25 mouse cellular contexts compared by ENCODE assay signal in genomic region chr9:15903948-15904750, GRCm38 (mm10). TPM values are rescaled to one million over a fixed set of nuclear protein-coding genes. Genes with fewer than 3 reads are reported as not detected.
A peak's percentile ranks its signal among the peaks of the same experiment; 100 is the strongest.
DNase-seq lines count a peak whose midpoint lies in the region; ATAC-seq lines count a peak whose summit lies in the region.
"Had no signal": no experiment of that assay in that cellular context is flagged by ENCODE, and none has a peak within 500 bp of the region (broad histone marks: within the 10 kb centered on the region; RNA-seq: fewer than 3 reads in every experiment).

No protein-coding gene starts in this region.

- no peak overlapping the region for H3K4me3 ChIP-seq in forebrain, embryonic 14.5 days (ENCODE audit: low read depth, low read length)
- H3K4me3 ChIP-seq in forebrain, embryonic 10.5 days, result no peak overlapping the region
- no peak overlapping the region for H3K4me3 ChIP-seq in midbrain, embryonic 15.5 days
- H3K4me3 ChIP-seq in liver, embryonic 11.5 days (ENCODE audit: low read depth, low read length), result no peak overlapping the region
- H3K4me3 ChIP-seq: heart, embryonic 10.5 days; megakaryocyte, embryonic 14.5 days; stomach, embryonic 15.5 days had no signal

- no peaks in the 10 kb centered on the region for H3K27me3 ChIP-seq in forebrain, embryonic 14.5 days (replicated peaks; ENCODE audit: control insufficient read depth, insufficient read depth, low read length)
- H3K27me3 ChIP-seq in forebrain, embryonic 10.5 days (ENCODE audit: poor library complexity, severe bottlenecking), result no peaks in the 10 kb centered on the region
- H3K27me3 ChIP-seq in midbrain, embryonic 15.5 days (replicated peaks), result no peaks in the 10 kb centered on the region
- H3K27me3 ChIP-seq in liver, embryonic 11.5 days (replicated peaks; ENCODE audit: control insufficient read depth, insufficient read depth, low read length), result no peaks in the 10 kb centered on the region
- H3K27me3 ChIP-seq: megakaryocyte, embryonic 14.5 days; stomach, embryonic 15.5 days had no signal

- WGBS in forebrain, embryonic 14.5 days, result 24% methylated on average over 9 of the region's 9 CpGs
- 74% methylated on average over 9 of the region's 9 CpGs for WGBS in forebrain, embryonic 10.5 days
- WGBS in midbrain, embryonic 15.5 days, result 34% methylated on average over 9 of the region's 9 CpGs
- 69% methylated on average over 9 of the region's 9 CpGs for WGBS in liver, embryonic 11.5 days

- no peaks in the 10 kb centered on the region for H3K36me3 ChIP-seq in forebrain, embryonic 14.5 days (ENCODE audit: control insufficient read depth, insufficient read depth, low read length)
- H3K36me3 ChIP-seq in forebrain, embryonic 10.5 days (replicated peaks), result no peaks in the 10 kb centered on the region
- no peaks in the 10 kb centered on the region for H3K36me3 ChIP-seq in midbrain, embryonic 15.5 days (replicated peaks)
- H3K36me3 ChIP-seq in liver, embryonic 11.5 days (ENCODE audit: control insufficient read depth, insufficient read depth, low read length), result no peaks in the 10 kb centered on the region
- H3K36me3 ChIP-seq: heart, embryonic 10.5 days; stomach, embryonic 15.5 days had no signal

- no peaks in the 10 kb centered on the region for H3K9me3 ChIP-seq in forebrain, embryonic 14.5 days (replicated peaks; ENCODE audit: control insufficient read depth, low read length)
- H3K9me3 ChIP-seq in forebrain, embryonic 10.5 days, result no peaks in the 10 kb centered on the region
- H3K9me3 ChIP-seq in midbrain, embryonic 15.5 days, result no peaks in the 10 kb centered on the region
- no peaks in the 10 kb centered on the region for H3K9me3 ChIP-seq in liver, embryonic 11.5 days (ENCODE audit: control insufficient read depth, low read length)
- H3K9me3 ChIP-seq: heart, embryonic 10.5 days; megakaryocyte, embryonic 14.5 days; stomach, embryonic 15.5 days had no signal

- H3K27ac ChIP-seq in forebrain, embryonic 14.5 days (ENCODE audit: low read depth, low read length), result no peak overlapping the region
- H3K27ac ChIP-seq in forebrain, embryonic 10.5 days, result no peak overlapping the region
- H3K27ac ChIP-seq in midbrain, embryonic 15.5 days, result peak overlapping the region; percentile 60; the same call in 1 of the 2 replicates
- no peak overlapping the region for H3K27ac ChIP-seq in liver, embryonic 11.5 days (ENCODE audit: low read depth, low read length)
- H3K27ac ChIP-seq: heart, embryonic 10.5 days; stomach, embryonic 15.5 days had no signal

- peak; percentile 11 for DNase-seq in forebrain, embryonic 14.5 days (ENCODE audit: low spot score)
- DNase-seq in forebrain, embryonic 10.5 days (ENCODE audit: extremely low spot score, low spot score), result no peak
- DNase-seq in right cerebral cortex, adult 2 months (ENCODE audit: low spot score in 2 of 2), result peak; percentile 10 to 31
- no peak for DNase-seq in right cerebral cortex, postnatal 14 days
- DNase-seq in telencephalon, adult 2 months (ENCODE audit: low read depth, low spot score), result peak; percentile 39
- no peak for DNase-seq in liver, embryonic 11.5 days (ENCODE audit: low spot score)
- DNase-seq in spleen, postnatal 36 days (ENCODE audit: low spot score in 2 of 2), result no peak
- DNase-seq: adrenal gland, adult 8-10 months; cerebellum, adult 18-20 months; gastrocnemius, postnatal 10 days; heart, postnatal 14 days; kidney, adult 9 months; kidney, postnatal 4 days; lung, postnatal 14 days; spleen, adult 18-20 months; thymus, postnatal 14 days had no signal

- H3K4me2 ChIP-seq in forebrain, embryonic 14.5 days (ENCODE audit: low read length), result no peak overlapping the region
- H3K4me2 ChIP-seq in midbrain, embryonic 15.5 days, result no peak overlapping the region
- no peak overlapping the region for H3K4me2 ChIP-seq in liver, embryonic 11.5 days
- H3K4me2 ChIP-seq: stomach, embryonic 15.5 days had no signal

- H3K4me1 ChIP-seq in forebrain, embryonic 14.5 days (ENCODE audit: control insufficient read depth, insufficient read depth, low read length), result peaks cover 4% of the 10 kb centered on the region; the same call in 1 of the 2 replicates
- no peaks in the 10 kb centered on the region for H3K4me1 ChIP-seq in forebrain, embryonic 10.5 days
- H3K4me1 ChIP-seq in midbrain, embryonic 15.5 days, result peaks cover 7% of the 10 kb centered on the region
- H3K4me1 ChIP-seq in liver, embryonic 11.5 days (replicated peaks; ENCODE audit: control insufficient read depth, insufficient read depth, low read length), result no peaks in the 10 kb centered on the region
- H3K4me1 ChIP-seq: heart, embryonic 10.5 days; megakaryocyte, embryonic 14.5 days; stomach, embryonic 15.5 days had no signal

- no peak overlapping the region for H3K9ac ChIP-seq in forebrain, embryonic 14.5 days (ENCODE audit: low read length)
- H3K9ac ChIP-seq in midbrain, embryonic 15.5 days, result no peak overlapping the region
- no peak overlapping the region for H3K9ac ChIP-seq in liver, embryonic 11.5 days (ENCODE audit: low read depth, low read length)
- H3K9ac ChIP-seq: stomach, embryonic 15.5 days had no signal

- ATAC-seq in forebrain, embryonic 14.5 days, result peak; percentile 44; the same call in 1 of the 2 replicates
- peak; percentile 69 for ATAC-seq in midbrain, embryonic 15.5 days (replicated peaks)
- ATAC-seq in liver, embryonic 11.5 days (replicated peaks; ENCODE audit: low FRiP score), result no peak

RNA-seq across cellular contexts. Expression of gene Mtnr1b, which starts 29.8 kb away (rescaled TPM):
- polyA plus RNA-seq in forebrain, embryonic 14.5 days (2014; fragmentation: Nextera tagmentation; extraction: Ambion mirVana), result not detected in 2 replicates
- not detected in 2 replicates for polyA plus RNA-seq in forebrain, embryonic 10.5 days (2016; fragmentation: Nextera tagmentation; extraction: Ambion mirVana)
- not detected in 2 replicates for polyA plus RNA-seq in midbrain, embryonic 15.5 days (2015; fragmentation: Nextera tagmentation; extraction: Ambion mirVana)
- not detected in 2 replicates for polyA plus RNA-seq in liver, embryonic 11.5 days (2014; fragmentation: Nextera tagmentation; extraction: Ambion mirVana)
- polyA plus RNA-seq: cortical plate, adult 2 months; embryonic facial prominence, embryonic 14.5 days; heart, embryonic 10.5 days; intestine, embryonic 14.5 days; limb, embryonic 14.5 days; liver, embryonic 16.5 days; stomach, embryonic 15.5 days had no signal

Comparison
In these comparisons a context has a peak if more than half of its experiments do, and no peak if none do; other contexts are left out.
1. DNase-seq: peak in forebrain, embryonic 14.5 days (single experiment), right cerebral cortex, adult 2 months (2 of 2) and telencephalon, adult 2 months (single experiment); none in forebrain, embryonic 10.5 days (single experiment), right cerebral cortex, postnatal 14 days (single experiment), liver, embryonic 11.5 days (single experiment) and spleen, postnatal 36 days (0 of 2).